Mouse (Mus musculus): ENCODE data around the gene Cavin2. TPM values are rescaled to one million over a fixed set of nuclear protein-coding genes. Genes with fewer than 3 reads are reported as not detected.

Cavin2 gene
- polyA plus RNA-seq (2014; fragmentation: Nextera tagmentation; extraction: Ambion mirVana): 1.1 and 4.6 TPM in 2 replicates

- H3K4me2 ChIP-seq (ENCODE audit: low read length): no peak within 1 kb of the TSS
- H3K4me1 ChIP-seq (ENCODE audit: control insufficient read depth, insufficient read depth, low read length): no peaks in the 10 kb centered on the region
- H3K27ac ChIP-seq (replicated peaks; ENCODE audit: low read depth, low read length): 0 out of 2 replicates have a peak within 1 kb of the TSS, but pooled peaks have one; percentile 8
- no peaks in the 10 kb centered on the region for H3K9me3 ChIP-seq (ENCODE audit: control insufficient read depth, low read length)
- H3K36me3 ChIP-seq (ENCODE audit: control insufficient read depth, insufficient read depth, low read length): no peaks in the 10 kb centered on the region
- no peak for DNase-seq
- H3K9ac ChIP-seq (replicated peaks; ENCODE audit: low read length): no peak within 1 kb of the TSS
- no peak within 1 kb of the TSS for H3K4me3 ChIP-seq (replicated peaks; ENCODE audit: low read depth, low read length)
- 66% methylated on average over 17 of the region's 17 CpGs for WGBS
- ATAC-seq (ENCODE audit: low FRiP score, low TSS enrichment): no peak
- H3K27me3 ChIP-seq (ENCODE audit: control insufficient read depth, insufficient read depth, low read length): no peaks in the 10 kb centered on the region
These were observed at the start of gene Cavin2 for GRCm38 (mm10) chr1:51288755-51289619. Cavin2 (plus strand) TSS chr1:51289126.

GRCm38 (mm10) chr1:51241311-51241986 lies 47.5 kb upstream of the Cavin2 start:
- Histone ChIP-seq H3K9me3 (ENCODE audit: control insufficient read depth, low read length) (no peaks in the 10 kb centered on the region), H3K9ac (replicated peaks; ENCODE audit: low read length) (no peak overlapping the region), H3K27me3 (ENCODE audit: control insufficient read depth, insufficient read depth, low read length) (no peaks in the 10 kb centered on the region), H3K4me3 (replicated peaks; ENCODE audit: low read depth, low read length) (no peak overlapping the region), H3K36me3 (ENCODE audit: control insufficient read depth, insufficient read depth, low read length) (no peaks in the 10 kb centered on the region), H3K27ac (replicated peaks; ENCODE audit: low read depth, low read length) (no peak overlapping the region), H3K4me1 (ENCODE audit: control insufficient read depth, insufficient read depth, low read length) (no peaks in the 10 kb centered on the region), H3K4me2 (ENCODE audit: low read length) (no peak overlapping the region)
- DNase-seq (peak; percentile 26), ATAC-seq (ENCODE audit: low FRiP score, low TSS enrichment) (no peak)
- 86% methylated on average over 3 of the region's 3 CpGs for WGBS

DNA sequence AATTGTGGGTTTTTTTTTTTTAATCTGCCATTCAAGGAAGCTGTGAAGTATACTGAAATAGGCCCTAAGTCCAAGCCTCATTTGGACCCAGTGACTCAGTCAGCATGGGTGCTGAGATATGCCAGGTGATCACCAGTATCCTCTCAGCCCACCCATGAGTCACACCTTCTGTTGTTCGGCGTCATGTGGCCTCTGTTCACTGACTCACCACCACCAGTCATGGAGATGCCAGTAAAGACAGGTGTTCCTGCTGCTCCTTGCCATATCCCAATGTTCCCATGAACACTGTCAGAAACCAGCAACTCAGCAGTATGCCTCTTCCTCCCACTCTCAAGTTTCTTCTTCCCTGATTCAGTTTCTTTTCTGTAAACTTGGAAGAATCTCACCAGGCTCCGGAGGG lies 45.6 kb upstream of the Cavin2 start:
- Histone ChIP-seq H3K9me3 (ENCODE audit: control insufficient read depth, low read length) (no peaks in the 10 kb centered on the region), H3K27ac (replicated peaks; ENCODE audit: low read depth, low read length) (no peak overlapping the region), H3K27me3 (ENCODE audit: control insufficient read depth, insufficient read depth, low read length) (no peaks in the 10 kb centered on the region), H3K4me2 (ENCODE audit: low read length) (no peak overlapping the region), H3K36me3 (ENCODE audit: control insufficient read depth, insufficient read depth, low read length) (no peaks in the 10 kb centered on the region), H3K4me1 (ENCODE audit: control insufficient read depth, insufficient read depth, low read length) (no peaks in the 10 kb centered on the region), H3K9ac (replicated peaks; ENCODE audit: low read length) (no peak overlapping the region), H3K4me3 (replicated peaks; ENCODE audit: low read depth, low read length) (no peak overlapping the region)
- DNase-seq (no peak), ATAC-seq (ENCODE audit: low FRiP score, low TSS enrichment) (no peak)
- 98% methylated on average over 3 of the region's 3 CpGs for WGBS

GRCm38 (mm10) chr1:51243869-51244268 lies 45.1 kb upstream of the Cavin2 start:
- 95% methylated on average over 3 of the region's 3 CpGs for WGBS

GRCm38 (mm10) chr1:51245381-51245780 lies 43.5 kb upstream of the Cavin2 start:
- DNase-seq (no peak), ATAC-seq (ENCODE audit: low FRiP score, low TSS enrichment) (no peak)
- H3K27ac ChIP-seq (replicated peaks; ENCODE audit: low read depth, low read length): no peak overlapping the region
- H3K36me3 ChIP-seq (ENCODE audit: control insufficient read depth, insufficient read depth, low read length): no peaks in the 10 kb centered on the region
- H3K9me3 ChIP-seq (ENCODE audit: control insufficient read depth, low read length): no peaks in the 10 kb centered on the region
- no peak overlapping the region for H3K4me2 ChIP-seq (ENCODE audit: low read length)
- no peaks in the 10 kb centered on the region for H3K4me1 ChIP-seq (ENCODE audit: control insufficient read depth, insufficient read depth, low read length)
- no peaks in the 10 kb centered on the region for H3K27me3 ChIP-seq (ENCODE audit: control insufficient read depth, insufficient read depth, low read length)
- WGBS: 85% methylated on average over 3 of the region's 3 CpGs
- H3K9ac ChIP-seq (replicated peaks; ENCODE audit: low read length): no peak overlapping the region
- H3K4me3 ChIP-seq (replicated peaks; ENCODE audit: low read depth, low read length): no peak overlapping the region

More at GRCm38 (mm10) chr1:51243869-51244268, 45.1 kb upstream of the Cavin2 start:
- no peak for ATAC-seq (ENCODE audit: low FRiP score, low TSS enrichment)
- Histone ChIP-seq H3K4me2 (ENCODE audit: low read length) (no peak overlapping the region), H3K27ac (replicated peaks; ENCODE audit: low read depth, low read length) (no peak overlapping the region), H3K4me3 (replicated peaks; ENCODE audit: low read depth, low read length) (no peak overlapping the region), H3K36me3 (ENCODE audit: control insufficient read depth, insufficient read depth, low read length) (no peaks in the 10 kb centered on the region), H3K4me1 (ENCODE audit: control insufficient read depth, insufficient read depth, low read length) (no peaks in the 10 kb centered on the region), H3K9ac (replicated peaks; ENCODE audit: low read length) (no peak overlapping the region), H3K9me3 (ENCODE audit: control insufficient read depth, low read length) (no peaks in the 10 kb centered on the region), H3K27me3 (ENCODE audit: control insufficient read depth, insufficient read depth, low read length) (no peaks in the 10 kb centered on the region)
- DNase-seq: no peak

DNA sequence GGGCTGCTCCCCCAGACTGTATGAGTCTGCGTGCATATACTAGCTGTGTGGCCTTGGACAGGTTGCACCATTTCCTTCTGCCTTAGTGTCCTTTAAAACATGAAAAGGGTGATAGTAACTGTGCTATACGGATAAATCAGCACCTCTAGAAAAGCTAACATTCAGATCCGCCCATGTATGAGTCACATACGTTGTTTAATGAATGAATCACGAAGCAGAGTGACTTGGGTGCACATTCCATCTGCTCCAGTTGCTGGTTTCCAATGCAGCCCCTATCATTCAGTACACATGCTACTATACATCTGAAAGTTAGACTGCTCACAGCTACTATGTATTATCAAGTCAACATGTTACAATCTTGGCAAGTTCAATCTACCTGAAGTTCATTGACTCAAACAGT lies 38.6 kb upstream of the Cavin2 start:
- H3K9me3 ChIP-seq (ENCODE audit: control insufficient read depth, low read length): no peaks in the 10 kb centered on the region
- DNase-seq: no peak
- H3K27ac ChIP-seq (replicated peaks; ENCODE audit: low read depth, low read length): no peak overlapping the region
- H3K9ac ChIP-seq (replicated peaks; ENCODE audit: low read length): no peak overlapping the region
- no peaks in the 10 kb centered on the region for H3K4me1 ChIP-seq (ENCODE audit: control insufficient read depth, insufficient read depth, low read length)
- WGBS: 92% methylated on average over 5 of the region's 5 CpGs
- no peak for ATAC-seq (ENCODE audit: low FRiP score, low TSS enrichment)
- no peak overlapping the region for H3K4me2 ChIP-seq (ENCODE audit: low read length)
- H3K27me3 ChIP-seq (ENCODE audit: control insufficient read depth, insufficient read depth, low read length): no peaks in the 10 kb centered on the region
- H3K36me3 ChIP-seq (ENCODE audit: control insufficient read depth, insufficient read depth, low read length): no peaks in the 10 kb centered on the region
- H3K4me3 ChIP-seq (replicated peaks; ENCODE audit: low read depth, low read length): no peak overlapping the region

DNA sequence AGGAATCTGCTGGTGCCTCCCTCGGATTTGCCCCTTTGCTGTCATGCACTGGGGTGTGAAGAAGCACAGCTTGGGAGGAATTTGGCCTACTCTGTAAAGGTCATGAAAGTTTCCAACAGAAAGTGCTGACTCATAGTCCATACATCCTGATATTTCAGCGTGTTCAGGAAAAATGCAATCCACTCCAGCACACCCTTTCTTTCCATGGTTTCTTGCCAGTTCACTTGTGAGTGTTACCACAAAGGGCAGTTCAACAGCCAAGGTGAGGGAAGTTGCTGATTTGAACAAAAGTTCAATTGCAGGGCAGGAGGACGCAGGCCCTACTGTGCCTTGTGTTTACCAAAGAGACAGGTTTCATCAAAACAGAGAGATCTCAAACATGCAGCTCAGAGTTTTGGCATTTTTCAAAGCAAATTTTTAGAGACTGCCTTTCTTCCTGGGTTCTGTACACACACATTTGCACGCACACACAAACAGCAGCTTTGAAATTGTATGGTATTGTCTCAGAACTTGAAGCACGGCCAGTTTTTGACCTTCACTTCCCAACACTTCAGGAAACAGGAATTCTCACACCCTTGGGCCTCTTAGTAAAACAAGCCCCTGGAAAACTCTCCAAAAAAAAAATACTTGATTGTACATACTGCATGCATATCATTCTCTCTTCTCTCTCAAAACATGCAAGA lies 23.7 kb upstream of the Cavin2 start:
- H3K27me3 ChIP-seq (ENCODE audit: control insufficient read depth, insufficient read depth, low read length): no peaks in the 10 kb centered on the region
- no peak overlapping the region for H3K4me3 ChIP-seq (replicated peaks; ENCODE audit: low read depth, low read length)
- H3K4me1 ChIP-seq (ENCODE audit: control insufficient read depth, insufficient read depth, low read length): 0 out of 2 replicates have a peak, but pooled peaks cover 5% of the 10 kb centered on the region
- H3K9ac ChIP-seq (replicated peaks; ENCODE audit: low read length): no peak overlapping the region
- ATAC-seq (ENCODE audit: low FRiP score, low TSS enrichment) (no peak), DNase-seq (no peak)
- 65% methylated on average over 5 of the region's 5 CpGs for WGBS
- H3K9me3 ChIP-seq (ENCODE audit: control insufficient read depth, low read length): no peaks in the 10 kb centered on the region
- H3K27ac ChIP-seq (replicated peaks; ENCODE audit: low read depth, low read length): no peak overlapping the region
- no peaks in the 10 kb centered on the region for H3K36me3 ChIP-seq (ENCODE audit: control insufficient read depth, insufficient read depth, low read length)
- H3K4me2 ChIP-seq (ENCODE audit: low read length): no peak overlapping the region

- Histone ChIP-seq H3K36me3 (ENCODE audit: control insufficient read depth, insufficient read depth, low read length) (no peaks in the 10 kb centered on the region), H3K9ac (replicated peaks; ENCODE audit: low read length) (no peak overlapping the region), H3K4me2 (ENCODE audit: low read length) (no peak overlapping the region), H3K27me3 (ENCODE audit: control insufficient read depth, insufficient read depth, low read length) (no peaks in the 10 kb centered on the region), H3K4me1 (ENCODE audit: control insufficient read depth, insufficient read depth, low read length) (0 out of 2 replicates have a peak, but pooled peaks cover 5% of the 10 kb centered on the region), H3K27ac (replicated peaks; ENCODE audit: low read depth, low read length) (no peak overlapping the region), H3K9me3 (ENCODE audit: control insufficient read depth, low read length) (no peaks in the 10 kb centered on the region), H3K4me3 (replicated peaks; ENCODE audit: low read depth, low read length) (no peak overlapping the region)
- WGBS: 73% methylated on average over 2 of the region's 2 CpGs
- ATAC-seq (ENCODE audit: low FRiP score, low TSS enrichment) (no peak), DNase-seq (no peak)
These were observed 23.0 kb upstream of the Cavin2 start for GRCm38 (mm10) chr1:51265926-51266325.

All from midbrain, embryonic 14.5 days (tissue).